Mouse (Mus musculus) intestine, embryonic 16.5 days (tissue): ENCODE results near the gene Ago3. TPM values are rescaled to one million over a fixed set of nuclear protein-coding genes. Genes with fewer than 3 reads are reported as not detected.

Source experiments
- ATAC-seq: fragments of 200-750 bp; cut with Nextera tagmentation; 2 replicates; pipeline ENCODE4 v1.8.0; 2017; ENCODE audit warnings: moderate TSS enrichment, moderate library complexity
- H3K27ac ChIP-seq: fragments of 300-500 bp; sonication (generic); 2 replicates; pipeline ENCODE4 v1.5.1; 2014; ENCODE audit warnings: mild to moderate bottlenecking, low read length
- H3K27me3 ChIP-seq: fragments of 300-500 bp; sonication (generic); replicated peaks from 2 replicates; pipeline ENCODE4 v1.6.1; 2014; ENCODE audit warnings: low read length, control low read depth, mixed read lengths; ENCODE audit not compliant: control insufficient read depth, insufficient read depth
- H3K36me3 ChIP-seq: fragments of 300-500 bp; sonication (generic); 2 replicates; pipeline ENCODE4 v1.6.1; 2014; ENCODE audit warnings: low read length, control low read depth; ENCODE audit not compliant: control insufficient read depth, insufficient read depth
- H3K4me1 ChIP-seq: fragments of 300-500 bp; sonication (generic); 2 replicates; pipeline ENCODE4 v1.6.1; 2014; ENCODE audit warnings: low read length, control low read depth, mixed read lengths; ENCODE audit not compliant: control insufficient read depth, insufficient read depth
- H3K4me2 ChIP-seq: fragments of 300-500 bp; sonication (generic); 2 replicates; pipeline ENCODE4 v1.6.1; 2014; ENCODE audit warnings: low read depth, low read length, control low read depth
- H3K4me3 ChIP-seq: fragments of 300-500 bp; sonication (generic); 2 replicates; pipeline ENCODE4 v1.5.1; 2014; ENCODE audit warnings: mild to moderate bottlenecking, low read length
- H3K9ac ChIP-seq: fragments of 300-500 bp; sonication (generic); 2 replicates; pipeline ENCODE4 v1.6.1; 2014; ENCODE audit warnings: low read depth, low read length
- H3K9me3 ChIP-seq: fragments of 300-500 bp; sonication (generic); 2 replicates; pipeline ENCODE4 v1.6.1; 2016; ENCODE audit warnings: low read length, control low read depth; ENCODE audit not compliant: control insufficient read depth
- WGBS: fragments of 180-500 bp; shearing (Covaris S2); extraction: QIAGEN DNeasy Blood & Tissue Kit; methylation state at CpG from one replicate; pipeline ENCODE4 v1.1.7; 2014; 5-methylcytosine and 5-hydroxymethylcytosine counted together
- polyA plus RNA-seq: library from polyadenylated mRNA; unstranded; fragments of >200 nt; fragmentation: Nextera tagmentation; extraction: Ambion mirVana; gene quantifications from 2 replicates; pipeline ENCODE4 v1.2.1, GENCODE M21; 2015

Ago3 gene
- 9.7 and 10.6 TPM in 2 replicates for polyA plus RNA-seq

DNA sequence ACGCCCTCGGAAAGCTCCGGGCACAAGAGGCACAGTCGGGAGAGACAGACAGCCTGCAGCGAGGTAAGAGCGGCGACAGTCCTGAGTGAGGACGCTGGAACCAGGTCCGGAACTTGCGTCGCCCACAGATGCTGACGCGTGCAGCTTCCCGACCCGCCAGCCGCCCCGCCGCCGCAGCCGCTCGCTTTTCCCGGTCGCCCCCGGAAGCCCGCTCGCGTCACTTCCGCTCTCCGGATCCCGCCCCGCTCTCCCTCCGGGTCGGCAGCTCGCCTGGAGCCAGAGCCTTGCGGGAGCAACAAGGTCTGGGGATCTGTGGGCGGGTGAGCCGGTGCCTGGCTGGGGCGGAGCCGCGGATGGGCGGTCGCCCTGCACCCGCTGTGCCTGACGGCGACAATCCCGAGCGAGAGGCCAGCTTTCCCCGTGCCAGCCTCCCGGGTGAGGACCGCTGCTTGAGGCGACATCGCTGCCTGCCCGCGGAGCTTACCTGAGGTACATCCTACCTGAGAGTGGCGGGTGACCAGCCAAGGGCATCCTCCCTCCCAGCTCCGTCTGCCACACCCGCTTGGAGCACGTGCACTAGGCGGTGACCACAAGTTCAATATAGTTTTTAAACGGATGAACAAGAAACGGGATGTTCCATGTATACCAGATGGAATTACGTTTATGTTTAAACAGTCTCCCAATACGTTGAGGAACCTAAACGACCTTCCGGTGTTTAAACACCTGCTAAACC is at the start of gene Ago3:
Ago3 (minus strand) TSS at position 210 of the 733 bp plus-strand sequence.
- WGBS, result 0% methylated on average over 64 of the region's 65 CpGs

DNA sequence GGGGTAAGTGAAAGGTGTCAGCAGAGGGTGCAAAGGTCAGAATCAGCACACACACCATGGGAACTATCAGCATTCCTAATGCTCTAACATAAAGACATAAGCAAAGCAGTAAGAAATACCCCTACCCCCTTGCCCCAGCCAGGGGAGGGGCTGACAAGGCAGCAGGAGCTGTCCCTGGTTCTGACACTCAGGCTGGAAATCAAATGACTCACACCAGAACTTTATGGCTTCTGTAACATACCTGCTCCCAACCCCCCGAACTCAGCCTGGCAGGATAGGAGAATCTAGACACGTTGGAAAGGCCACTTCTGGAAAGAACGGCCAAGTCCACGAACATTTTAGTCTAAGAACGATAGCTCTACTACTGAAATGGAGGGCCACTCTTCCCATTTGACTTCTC is 43.7 kb upstream of the Ago3 start:
- H3K36me3 ChIP-seq, result no peaks in the 10 kb centered on the region

More for the DNA sequence above, at the start of gene Ago3:
- Histone ChIP-seq H3K9ac (peak within 1 kb of the TSS; percentile 90), H3K27ac (peak within 1 kb of the TSS; percentile 88), H3K4me3 (peak within 1 kb of the TSS; percentile 88), H3K9me3 (no peaks in the 10 kb centered on the region), H3K4me2 (peak within 1 kb of the TSS; percentile 62), H3K4me1 (no peaks in the 10 kb centered on the region; the same call in 1 of the 2 replicates), H3K36me3 (no peaks in the 10 kb centered on the region), H3K27me3 (no peaks in the 10 kb centered on the region)
- ATAC-seq, result peak; percentile 99

DNA sequence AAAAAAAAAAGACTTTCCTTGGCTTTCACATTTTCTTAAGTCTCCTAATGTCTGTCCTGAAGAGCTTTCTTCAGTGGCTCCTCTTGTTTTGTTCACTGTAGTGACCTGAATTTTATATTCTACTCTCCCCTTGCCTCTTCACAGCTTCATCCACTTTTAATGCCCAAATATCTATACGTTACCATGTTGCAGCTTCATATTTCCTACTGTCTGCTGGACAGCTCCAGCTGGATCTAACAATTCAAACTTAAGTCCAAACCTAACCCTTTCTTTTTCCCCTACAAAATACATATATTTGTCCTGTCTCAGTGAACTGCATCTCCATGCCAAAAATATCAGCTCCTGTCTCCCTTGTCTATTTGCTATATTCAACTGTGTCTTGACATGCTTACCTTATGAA is 40.0 kb upstream of the Ago3 start:
- no peak overlapping the region for H3K4me3 ChIP-seq
- no peaks in the 10 kb centered on the region for H3K27me3 ChIP-seq
- no peaks in the 10 kb centered on the region for H3K36me3 ChIP-seq
- no peak for ATAC-seq
- H3K9me3 ChIP-seq, result no peaks in the 10 kb centered on the region
- peaks cover 24% of the 10 kb centered on the region for H3K4me1 ChIP-seq
- no peak overlapping the region for H3K9ac ChIP-seq
- no peak overlapping the region for H3K4me2 ChIP-seq
- H3K27ac ChIP-seq, result no peak overlapping the region
- 47% methylated on average over 1 of the region's 1 CpGs for WGBS

More for the DNA sequence above, 43.7 kb upstream of the Ago3 start:
- Histone ChIP-seq H3K27ac (no peak overlapping the region), H3K9ac (no peak overlapping the region), H3K4me3 (no peak overlapping the region), H3K4me1 (no peaks in the 10 kb centered on the region), H3K27me3 (no peaks in the 10 kb centered on the region), H3K9me3 (no peaks in the 10 kb centered on the region), H3K4me2 (no peak overlapping the region)
- 38% methylated on average over 5 of the region's 5 CpGs for WGBS
- no peak for ATAC-seq

DNA sequence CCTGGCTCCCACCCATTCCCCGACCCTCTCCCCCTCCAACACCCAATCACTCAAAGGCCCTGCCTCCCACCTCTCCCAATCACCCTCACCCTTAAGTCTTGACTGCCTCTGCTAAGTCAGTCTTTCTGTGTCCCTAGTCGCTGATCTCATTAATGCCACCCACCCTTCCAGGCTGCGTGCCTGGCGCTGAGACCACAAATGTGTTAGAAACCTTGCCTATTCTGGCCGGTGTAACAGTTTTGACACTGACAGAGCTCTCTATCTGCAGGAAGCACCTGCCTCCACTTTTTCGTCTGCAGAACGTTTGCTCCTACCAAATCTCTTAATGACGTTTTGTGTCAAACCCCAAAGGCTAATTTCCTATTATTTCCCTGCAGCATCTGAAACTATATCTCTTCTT is 39.6 kb upstream of the Ago3 start:
- Histone ChIP-seq H3K4me2 (peak overlapping the region; percentile 85), H3K4me1 (peaks cover 26% of the 10 kb centered on the region), H3K4me3 (peak overlapping the region; percentile 93), H3K9ac (peak overlapping the region; percentile 39; the same call in 1 of the 2 replicates), H3K27me3 (no peaks in the 10 kb centered on the region), H3K9me3 (no peaks in the 10 kb centered on the region), H3K36me3 (no peaks in the 10 kb centered on the region), H3K27ac (no peak overlapping the region)
- 7% methylated on average over 8 of the region's 8 CpGs for WGBS
- ATAC-seq, result no peak

DNA sequence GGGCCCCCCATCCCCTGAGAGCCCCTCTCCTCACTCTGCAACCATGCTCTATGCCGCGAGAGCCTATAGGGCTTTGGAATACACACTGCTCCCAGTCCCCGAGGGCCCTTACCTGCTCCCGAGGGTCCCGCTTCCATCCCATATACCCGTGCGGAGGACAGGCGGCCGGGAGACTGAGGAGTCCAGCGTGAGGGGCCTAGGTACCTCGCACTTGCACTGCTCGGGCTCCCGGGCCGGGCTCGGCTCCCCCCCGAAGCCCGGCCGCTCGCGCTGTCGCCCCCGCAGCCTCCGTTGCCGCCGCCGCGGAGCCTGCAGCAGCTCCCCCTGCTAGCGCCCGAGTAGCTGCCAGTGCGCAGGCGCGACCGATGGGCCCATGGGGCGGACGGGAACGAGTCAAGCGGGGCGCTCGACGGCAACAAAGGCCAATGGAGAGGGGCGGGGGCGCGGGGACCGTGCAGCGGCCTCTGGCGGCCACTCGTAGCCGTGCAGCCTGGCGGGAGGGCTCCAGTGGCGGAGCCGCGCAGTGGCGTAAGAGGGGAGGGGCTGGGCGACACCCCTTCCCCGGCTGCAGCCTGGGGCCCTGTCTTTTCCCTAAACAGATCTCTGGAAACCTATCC is 39.0 kb upstream of the Ago3 start, which contains the start of gene Ago1:
Ago1 (minus strand) TSS at position 299 of the 617 bp plus-strand sequence.
- peak within 1 kb of the TSS; percentile 83 for H3K27ac ChIP-seq
- peak; percentile 90 for ATAC-seq
- H3K4me1 ChIP-seq, result peaks cover 26% of the 10 kb centered on the region
- peak within 1 kb of the TSS; percentile 85 for H3K4me2 ChIP-seq
- H3K9me3 ChIP-seq, result no peaks in the 10 kb centered on the region
- under 1% methylated on average over 55 of the region's 55 CpGs for WGBS
- H3K4me3 ChIP-seq, result peak within 1 kb of the TSS; percentile 93
- peak within 1 kb of the TSS; percentile 95 for H3K9ac ChIP-seq
- H3K36me3 ChIP-seq, result no peaks in the 10 kb centered on the region
- no peaks in the 10 kb centered on the region for H3K27me3 ChIP-seq

DNA sequence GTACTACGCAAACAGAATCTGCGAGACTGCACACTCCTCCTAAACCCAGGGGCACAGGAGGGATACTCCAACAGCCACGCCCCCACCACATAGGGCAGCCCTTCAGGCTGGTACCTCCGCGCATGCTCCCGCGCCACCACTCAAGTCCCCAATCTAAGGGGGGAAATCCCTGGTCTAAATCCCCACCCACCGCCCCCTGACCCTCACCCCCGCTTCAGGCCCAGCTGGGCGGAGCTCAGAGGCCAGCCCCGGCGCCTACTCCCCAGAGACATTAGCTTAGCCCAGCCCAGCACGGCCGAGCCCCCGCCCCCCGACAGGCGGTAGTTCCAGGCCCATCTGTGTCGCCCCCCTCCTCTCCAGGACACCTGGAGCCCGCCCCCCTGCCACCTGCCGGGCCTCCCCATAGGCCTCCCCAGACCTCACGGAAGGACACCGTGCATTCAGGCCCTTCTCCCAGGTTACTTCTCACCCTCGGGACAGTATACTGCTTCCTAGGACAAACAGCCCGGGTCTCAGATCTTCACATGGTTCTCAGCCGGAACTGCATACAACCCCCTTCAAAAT is 38.4 kb upstream of the Ago3 start:
- peak overlapping the region; percentile 93 for H3K4me3 ChIP-seq
- WGBS, result 1% methylated on average over 24 of the region's 25 CpGs
- H3K4me2 ChIP-seq, result peak overlapping the region; percentile 85
- H3K27me3 ChIP-seq, result no peaks in the 10 kb centered on the region
- peak; percentile 70 for ATAC-seq
- H3K4me1 ChIP-seq, result peaks cover 26% of the 10 kb centered on the region
- no peaks in the 10 kb centered on the region for H3K36me3 ChIP-seq
- H3K9ac ChIP-seq, result peak overlapping the region; percentile 95
- H3K27ac ChIP-seq, result peak overlapping the region; percentile 83
- no peaks in the 10 kb centered on the region for H3K9me3 ChIP-seq

DNA sequence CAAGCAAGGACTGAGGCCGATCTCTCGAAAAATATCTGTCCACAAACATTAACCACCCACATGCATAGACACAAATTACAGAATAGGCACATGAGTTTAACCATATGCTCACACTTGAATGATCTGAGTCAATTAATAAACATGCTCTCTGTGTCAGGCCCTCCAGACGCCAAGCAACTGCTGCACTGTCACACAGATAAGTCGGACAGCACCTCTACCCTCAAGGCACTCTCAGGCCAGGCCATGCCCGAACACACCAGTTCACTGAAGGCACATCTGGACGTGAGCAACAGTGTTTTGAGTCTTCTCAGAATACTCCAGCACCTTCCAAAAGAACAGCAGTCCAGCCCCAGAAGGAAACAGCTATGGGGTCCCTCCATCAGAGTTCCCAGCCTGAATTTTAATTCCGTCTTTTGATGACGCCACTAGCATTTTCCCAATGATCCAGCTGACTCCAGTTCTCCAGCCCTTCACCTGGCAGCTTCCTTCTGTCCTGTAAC is 36.9 kb upstream of the Ago3 start:
- 0 out of 2 replicates have a peak overlapping the region, but pooled peaks have one; percentile 11 for H3K9ac ChIP-seq
- peak overlapping the region; percentile 30 for H3K4me2 ChIP-seq
- no peak for ATAC-seq
- peaks cover 26% of the 10 kb centered on the region for H3K4me1 ChIP-seq
- WGBS, result 30% methylated on average over 8 of the region's 8 CpGs
- no peak overlapping the region; the same call in 1 of the 2 replicates for H3K27ac ChIP-seq
- no peaks in the 10 kb centered on the region for H3K36me3 ChIP-seq
- H3K4me3 ChIP-seq, result no peak overlapping the region
- H3K9me3 ChIP-seq, result no peaks in the 10 kb centered on the region
- H3K27me3 ChIP-seq, result no peaks in the 10 kb centered on the region

DNA sequence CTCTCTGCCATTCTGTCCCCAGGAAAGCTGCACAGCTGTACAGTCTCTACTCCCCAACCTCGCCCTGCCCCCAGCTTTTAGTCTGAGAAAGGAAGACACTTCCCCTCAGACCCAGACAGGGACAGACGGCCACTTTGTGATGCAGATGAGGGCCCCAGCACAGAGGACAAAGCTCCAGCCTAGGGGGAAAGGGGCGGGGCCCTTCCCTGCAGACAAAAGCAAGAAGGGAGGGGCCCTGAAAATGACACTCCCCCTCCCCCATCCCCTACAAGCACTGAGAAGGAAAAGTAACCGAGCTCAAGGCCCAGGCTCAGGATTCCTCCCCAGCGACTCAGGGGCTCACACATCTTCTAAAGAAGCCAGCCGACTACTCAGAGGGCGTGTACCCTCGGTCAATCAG is 36.5 kb upstream of the Ago3 start:
- Histone ChIP-seq H3K27ac (no peak overlapping the region), H3K4me1 (peaks cover 26% of the 10 kb centered on the region), H3K9ac (0 out of 2 replicates have a peak overlapping the region, but pooled peaks have one; percentile 11), H3K4me3 (no peak overlapping the region), H3K9me3 (no peaks in the 10 kb centered on the region), H3K27me3 (no peaks in the 10 kb centered on the region), H3K36me3 (no peaks in the 10 kb centered on the region), H3K4me2 (peak overlapping the region; percentile 30)
- ATAC-seq, result 0 out of 2 replicates have a peak, but pooled peaks have one; percentile 8
- WGBS, result 19% methylated on average over 8 of the region's 8 CpGs

DNA sequence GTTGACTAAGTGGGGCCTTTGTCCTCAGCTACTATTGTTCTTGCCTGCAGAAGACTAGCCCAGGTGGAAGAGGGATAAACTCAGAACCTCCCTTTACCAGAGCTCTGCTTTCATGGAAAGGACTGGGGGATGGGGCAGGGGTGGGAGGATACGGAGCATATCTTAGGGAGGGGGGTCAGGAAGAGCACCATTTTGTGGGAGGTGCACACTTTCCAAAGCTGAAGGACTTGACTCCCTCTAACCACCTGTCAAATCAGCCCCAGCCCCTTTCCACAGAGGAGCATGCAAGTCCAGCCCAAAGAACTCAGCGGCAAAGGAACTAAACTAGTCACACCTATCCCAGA is 35.5 kb upstream of the Ago3 start:
- Histone ChIP-seq H3K4me2 (no peak overlapping the region), H3K27me3 (no peaks in the 10 kb centered on the region), H3K9me3 (no peaks in the 10 kb centered on the region), H3K36me3 (peaks cover 7% of the 10 kb centered on the region), H3K4me1 (peaks cover 26% of the 10 kb centered on the region), H3K4me3 (no peak overlapping the region), H3K9ac (no peak overlapping the region), H3K27ac (no peak overlapping the region)
- 20% methylated on average over 2 of the region's 2 CpGs for WGBS
- ATAC-seq, result no peak
